Mouse (Mus musculus) kidney, postnatal 14 days (tissue): ENCODE data around the gene Ptk7.

Experiments
- DNase-seq: peaks from one replicate; pipeline ENCODE4 v3.0.0; 2022; ENCODE audit warnings: mixed read lengths

Gene Ptk7

GRCm38 (mm10) chr17:46554977-46555672 is 74.2 kb downstream of the Ptk7 start:
- no peak for DNase-seq

GRCm38 (mm10) chr17:46554646-46554976 is 74.7 kb downstream of the Ptk7 start:
- peak; percentile 45 for DNase-seq

DNA sequence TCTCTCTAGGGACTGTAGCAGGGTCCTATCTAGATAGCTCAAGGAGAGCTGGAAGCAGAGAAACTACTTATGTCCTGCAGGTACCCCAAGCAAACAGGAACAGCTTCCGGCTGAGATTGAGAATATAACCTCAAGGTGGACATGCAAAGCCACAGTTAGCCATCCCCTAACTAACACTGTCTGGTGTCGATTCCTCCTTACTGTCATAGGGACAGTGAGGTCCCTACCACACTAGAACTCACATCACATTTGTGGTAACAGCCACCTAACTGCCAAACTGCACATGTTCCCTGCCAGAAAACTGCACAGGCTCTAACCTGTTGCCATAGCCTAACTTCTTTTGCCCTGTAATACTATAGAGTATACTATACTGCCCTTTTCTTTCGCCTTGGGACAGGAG is 75.4 kb downstream of the Ptk7 start:
- no peak for DNase-seq

DNA sequence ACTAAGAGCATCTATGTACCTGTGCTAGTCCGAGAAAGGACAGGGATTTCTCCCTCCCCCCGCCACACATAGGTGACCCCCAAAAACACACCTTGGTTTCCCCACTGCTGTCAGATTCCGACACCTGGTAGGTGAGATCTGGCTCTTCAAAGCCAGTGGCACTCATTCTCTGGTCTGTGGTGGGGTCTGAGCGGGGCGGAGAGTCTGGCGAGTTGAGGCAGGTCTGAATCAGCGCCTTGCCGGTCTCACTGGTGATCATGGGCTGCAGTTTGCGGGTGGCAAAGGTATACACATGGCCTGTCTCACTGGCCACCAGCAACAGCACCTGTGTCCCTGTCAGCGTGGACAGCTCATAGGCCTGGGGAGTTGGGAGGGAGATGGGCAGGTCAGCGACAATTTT is 75.8 kb downstream of the Ptk7 start:
- DNase-seq: no peak

DNA sequence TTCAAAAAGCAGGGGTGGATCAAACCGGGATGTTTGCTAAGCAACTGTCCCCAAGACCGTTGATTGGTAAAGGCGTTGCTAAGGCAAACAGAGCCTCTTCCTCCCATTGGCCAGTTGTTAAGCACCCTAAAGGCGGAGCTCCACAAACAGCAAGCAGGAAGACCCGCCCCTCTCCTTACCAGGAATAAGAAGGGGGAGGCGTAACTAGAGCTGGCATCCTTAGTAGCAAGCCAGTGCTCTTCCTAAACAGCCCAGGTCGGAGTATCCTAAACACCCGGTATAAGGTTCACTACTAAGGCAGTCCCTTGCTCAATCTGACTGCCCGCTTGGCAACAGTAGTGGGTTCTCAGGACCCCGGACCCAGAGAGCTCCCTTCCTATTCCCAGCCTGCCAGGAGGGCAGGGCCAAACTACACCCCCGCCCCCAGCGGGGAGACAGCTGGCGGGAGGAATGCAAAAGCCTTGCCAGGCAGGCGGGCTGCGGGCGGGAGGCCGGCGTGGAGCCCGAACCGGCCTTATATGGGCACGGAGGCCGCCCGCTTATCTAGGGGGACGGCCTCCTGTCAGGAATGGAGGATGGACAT is 76.4 kb downstream of the Ptk7 start:
- peak; percentile 95 for DNase-seq

DNA sequence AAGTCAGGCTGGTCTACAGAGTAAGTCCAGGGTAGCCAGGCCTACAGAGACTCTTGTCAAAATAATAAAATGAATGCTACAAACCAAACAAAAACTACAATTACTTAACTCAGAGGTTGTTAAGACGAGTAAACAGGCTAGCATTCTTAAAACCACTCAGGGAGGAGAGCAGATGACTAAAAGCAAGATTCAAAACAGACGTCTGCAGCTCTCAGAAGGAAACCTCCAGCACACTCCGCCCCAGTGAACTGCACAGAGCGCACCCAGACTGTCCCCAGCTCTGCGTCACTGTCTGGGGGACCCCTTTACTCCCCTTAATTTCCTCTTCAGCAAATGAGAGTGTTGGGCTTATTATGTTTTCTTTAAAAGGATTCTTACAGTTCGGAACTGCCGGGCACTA is 77.2 kb downstream of the Ptk7 start:
- DNase-seq: no peak

DNA sequence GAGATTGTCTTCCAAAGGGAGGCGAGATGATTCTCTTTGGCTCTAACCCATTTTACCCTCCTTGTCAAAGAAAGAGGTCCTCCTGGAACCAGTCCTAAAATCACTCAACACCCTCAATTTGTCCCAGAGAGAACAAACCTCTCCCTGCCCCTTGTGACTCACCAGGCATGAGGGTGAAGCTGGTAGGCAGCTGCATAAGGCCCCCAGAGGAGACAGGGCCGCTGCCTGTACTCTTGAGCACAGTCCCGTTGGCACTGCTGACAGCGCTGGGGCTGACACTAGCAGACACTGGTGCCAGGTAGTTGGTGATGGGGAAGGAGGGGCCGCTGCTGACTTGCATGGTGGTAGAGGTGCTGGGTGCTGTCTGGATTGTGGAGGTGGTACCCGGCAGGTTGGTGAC is 77.9 kb downstream of the Ptk7 start:
- DNase-seq: no peak

DNA sequence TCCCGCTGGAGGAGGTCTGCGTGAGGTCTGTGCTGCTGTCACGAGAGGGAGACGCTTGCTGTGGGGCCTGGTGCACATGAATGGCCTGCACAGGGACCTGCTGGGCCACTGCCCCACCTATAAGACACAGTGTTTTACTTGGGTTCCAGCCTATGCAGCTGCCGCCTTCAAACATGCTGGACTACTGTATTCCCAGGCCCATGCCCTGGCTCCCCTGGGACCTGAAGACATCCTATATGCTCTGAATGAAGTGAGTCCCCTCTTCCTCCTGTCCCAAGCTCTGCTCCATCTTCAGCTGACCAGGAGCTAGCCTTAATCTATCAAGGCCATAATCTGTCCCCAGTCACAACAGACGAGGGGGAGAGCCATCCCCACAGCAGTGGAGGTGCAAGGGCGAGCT is 78.4 kb downstream of the Ptk7 start:
- no peak for DNase-seq

- no peak for DNase-seq
Observed at GRCm38 (mm10) chr17:46549642-46550041, 79.7 kb downstream of the Ptk7 start.

- peak; percentile 87 for DNase-seq
Observed at GRCm38 (mm10) chr17:46549193-46549592, 80.1 kb downstream of the Ptk7 start.

GRCm38 (mm10) chr17:46548741-46549140 is 80.6 kb downstream of the Ptk7 start:
- DNase-seq: peak; percentile 57

GRCm38 (mm10) chr17:46547923-46548322 is 81.4 kb downstream of the Ptk7 start:
- DNase-seq: no peak

- no peak for DNase-seq
Observed at GRCm38 (mm10) chr17:46546995-46547394, 82.3 kb downstream of the Ptk7 start.

- no peak for DNase-seq
Observed at GRCm38 (mm10) chr17:46546591-46546990, 82.7 kb downstream of the Ptk7 start.

DNA sequence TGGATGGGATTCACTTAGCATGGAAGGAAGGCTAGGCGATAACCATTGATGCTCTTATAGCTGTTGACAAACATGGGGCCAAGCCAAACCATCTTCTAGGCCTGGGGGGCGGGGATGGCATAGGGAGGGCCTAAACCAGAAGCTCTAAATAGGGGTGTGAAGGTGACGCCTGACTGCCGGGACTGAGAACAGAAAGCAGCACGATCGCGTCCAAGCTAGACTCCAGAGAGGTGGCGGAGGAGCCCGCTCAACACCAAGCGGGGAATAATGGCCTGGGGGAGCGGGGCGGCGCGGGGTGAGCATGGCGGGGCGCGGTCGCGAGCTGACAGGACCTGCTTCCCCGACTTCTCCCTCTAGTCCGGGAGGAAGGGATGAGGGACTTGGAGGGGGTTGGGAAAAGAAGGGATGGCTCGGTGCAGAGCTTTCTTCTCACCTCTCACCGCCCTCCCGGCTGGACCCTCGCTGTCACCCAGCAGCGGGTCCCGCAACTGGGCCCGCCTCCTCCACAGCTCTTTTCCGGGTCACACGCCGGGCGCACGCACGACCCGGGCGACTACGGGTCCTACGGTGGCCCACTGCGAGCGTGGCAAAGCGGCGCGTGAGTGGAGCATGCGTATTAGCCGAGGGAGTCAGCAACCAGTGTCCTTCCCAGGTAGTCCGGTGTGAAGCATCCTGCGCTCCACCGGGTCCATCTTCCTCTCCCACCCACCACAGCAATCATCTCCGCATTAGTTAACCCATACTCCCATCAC is 83.3 kb downstream of the Ptk7 start, which contains the start of gene Cul9:
Gene Cul9 (minus strand): TSS at position 576 of the 752 bp plus-strand sequence.
- peak; percentile 87 for DNase-seq

- DNase-seq: no peak
Observed at GRCm38 (mm10) chr17:46543661-46544060, 85.6 kb downstream of the Ptk7 start.

DNA sequence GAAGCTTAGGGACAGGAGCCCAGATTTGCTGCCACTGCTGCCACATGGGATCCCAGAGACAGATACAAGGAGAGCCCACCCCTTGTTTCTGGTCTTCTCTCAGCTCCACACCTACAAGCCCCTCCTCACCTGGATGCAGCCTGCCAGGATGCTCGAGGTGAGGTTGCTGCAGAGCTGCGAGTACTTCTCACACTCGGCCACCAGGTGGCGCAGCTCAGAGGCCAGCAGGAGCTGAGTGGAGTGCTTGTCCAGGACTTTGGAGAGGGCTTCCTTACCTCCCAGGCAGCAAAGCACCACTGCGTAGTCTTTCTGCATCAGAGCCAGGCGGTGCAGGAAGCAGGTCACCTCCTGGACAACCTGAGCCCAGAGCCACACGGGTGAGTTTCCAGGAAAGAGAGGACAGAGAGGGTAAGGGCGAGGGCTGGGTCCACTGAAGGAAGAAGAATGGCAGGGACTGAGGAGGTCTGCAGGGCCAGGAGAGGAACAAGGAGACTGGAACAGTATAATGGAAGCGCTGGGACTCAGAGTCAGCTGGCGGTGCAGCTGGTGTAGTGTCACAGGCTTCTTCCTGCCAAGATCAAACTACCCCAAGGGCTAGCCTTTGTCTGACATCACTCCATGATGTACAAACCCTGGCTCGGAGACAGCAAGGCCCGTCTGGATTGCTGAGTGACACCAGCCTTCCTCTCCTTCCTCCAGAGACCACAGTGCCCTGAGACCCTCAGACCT is 103.6 kb downstream of the Ptk7 start:
- DNase-seq: peak; percentile 78

- DNase-seq: no peak
Observed at GRCm38 (mm10) chr17:46525065-46525464, 104.2 kb downstream of the Ptk7 start.

DNA sequence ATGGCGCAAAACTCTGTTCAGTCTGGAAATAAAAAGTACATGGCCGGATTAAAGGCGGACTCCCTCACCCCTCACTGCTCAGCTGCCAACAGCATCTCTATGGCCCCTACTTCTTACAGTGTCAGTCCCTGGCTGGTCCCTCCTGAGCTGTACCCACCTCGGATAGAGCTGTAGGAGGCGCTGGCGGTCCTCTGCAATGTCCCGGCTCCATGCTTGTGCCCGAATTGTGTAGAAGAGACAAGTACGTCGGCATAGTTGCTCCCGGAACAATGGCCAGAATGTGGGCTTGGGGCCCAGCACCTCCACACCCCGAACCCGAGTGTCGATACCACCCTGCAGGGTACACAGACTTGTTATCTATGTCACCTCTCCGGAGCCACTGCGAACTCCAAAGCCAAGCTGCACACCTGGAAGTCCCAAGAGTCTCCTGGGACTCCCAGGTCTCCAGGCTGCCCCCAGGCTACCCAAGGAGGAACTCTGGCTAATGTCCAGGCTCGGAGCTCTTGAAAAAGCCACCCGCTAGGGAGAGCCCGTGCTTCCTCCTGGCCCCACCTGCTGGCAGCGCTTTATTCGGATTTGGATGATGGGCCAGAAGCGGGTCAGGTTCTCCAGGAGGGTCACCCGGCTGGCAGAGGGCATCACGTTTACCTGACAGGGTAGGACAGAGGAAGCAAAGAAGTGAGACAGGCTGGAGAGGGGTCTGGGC is 107.2 kb downstream of the Ptk7 start:
- DNase-seq: no peak

GRCm38 (mm10) chr17:46521174-46521573 is 108.1 kb downstream of the Ptk7 start:
- no peak for DNase-seq

GRCm38 (mm10) chr17:46520385-46520979 is 108.8 kb downstream of the Ptk7 start:
- DNase-seq: no peak

GRCm38 (mm10) chr17:46519971-46520370 is 109.3 kb downstream of the Ptk7 start:
- DNase-seq: no peak
